Mouse (Mus musculus) kidney, adult 2 months (tissue): ENCODE measurements around the gene 4930548H24Rik. TPM values are rescaled to one million over a fixed set of nuclear protein-coding genes. Genes with fewer than 3 reads are reported as not detected.

Source experiments
- DNase-seq: peaks from one replicate; pipeline ENCODE4 v3.0.0; 2021
- H3K27ac ChIP-seq: fragments of 200-500 bp; 2 replicates; pipeline ENCODE4 v1.5.1; 2012; ENCODE audit warnings: low read depth, low read length, control low read depth, inconsistent platforms; ENCODE audit not compliant: insufficient read depth
- H3K27me3 ChIP-seq: fragments of 200-500 bp; replicated peaks from 2 replicates; pipeline ENCODE4 v1.6.1; 2012; ENCODE audit warnings: mild to moderate bottlenecking, moderate library complexity, low read length, inconsistent platforms; ENCODE audit not compliant: control insufficient read depth, insufficient read depth
- H3K36me3 ChIP-seq: fragments of 200-500 bp; 2 replicates; pipeline ENCODE4 v1.6.1; 2012; ENCODE audit warnings: mild to moderate bottlenecking, moderate library complexity, low read length, inconsistent platforms; ENCODE audit not compliant: control insufficient read depth, insufficient read depth
- H3K4me1 ChIP-seq: fragments of 200-500 bp; 2 replicates; pipeline ENCODE4 v1.6.1; 2011; ENCODE audit warnings: low read length; ENCODE audit not compliant: control insufficient read depth, insufficient read depth
- H3K4me3 ChIP-seq: fragments of 200-500 bp; 2 replicates; pipeline ENCODE4 v1.5.1; 2011; ENCODE audit warnings: mild to moderate bottlenecking, low read depth, low read length, control low read depth; ENCODE audit not compliant: insufficient read depth
- CTCF ChIP-seq: fragments of 200-500 bp; conservative IDR thresholded peaks from 2 replicates; pipeline ENCODE4 v1.5.1; 2011; ENCODE audit warnings: low read depth, mild to moderate bottlenecking, control low read depth, low read length, moderate library complexity, mixed read lengths; ENCODE audit not compliant: insufficient read depth, insufficient read length
- POLR2A ChIP-seq: fragments of 200-500 bp; IDR thresholded peaks from one replicate; pipeline ENCODE4 v1.6.1; 2011; ENCODE audit warnings: low read depth, low read length, control low read depth
- WGBS: fragments of 180-500 bp; shearing (Covaris S2); methylation state at CpG from one replicate; pipeline ENCODE4 v1.1.7; 2018; 5-methylcytosine and 5-hydroxymethylcytosine counted together
- polyA plus RNA-seq: library from polyadenylated mRNA; depleted of rRNA; stranded (reverse); fragments of >200 nt; gene quantifications from 2 replicates; pipeline ENCODE4 v1.2.3, GENCODE M21; 2012

4930548H24Rik gene
- polyA plus RNA-seq, 1 experiment, result not detected

DNA sequence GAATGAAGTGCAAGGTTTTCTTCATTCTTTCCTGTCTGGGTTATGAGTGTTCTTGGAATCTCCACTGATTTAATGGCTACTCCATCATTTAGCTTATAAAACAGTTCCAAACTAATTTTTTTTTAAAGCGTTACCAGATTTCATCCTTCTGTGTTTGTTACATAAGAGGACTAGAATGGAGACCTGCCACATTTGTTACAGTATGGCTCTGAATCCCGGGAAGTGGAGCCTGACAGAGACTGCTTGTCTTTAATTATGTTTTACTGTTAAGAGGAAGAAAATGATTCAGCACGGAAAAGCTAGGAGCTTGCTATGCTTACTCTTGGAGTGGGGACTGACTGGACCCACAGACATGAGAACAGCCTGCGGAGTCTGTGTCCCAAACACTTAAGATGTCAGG lies 5.0 kb upstream of the 4930548H24Rik start:
- no peaks in the 10 kb centered on the region; the same call in 1 of the 2 replicates for H3K36me3 ChIP-seq
- H3K4me3 ChIP-seq, result no peak overlapping the region
- 93% methylated on average over 4 of the region's 4 CpGs for WGBS
- no peak for TF ChIP-seq POLR2A
- TF ChIP-seq CTCF, result no peak
- H3K27ac ChIP-seq, result no peak overlapping the region
- DNase-seq, result no peak
- H3K4me1 ChIP-seq, result no peaks in the 10 kb centered on the region
- H3K27me3 ChIP-seq, result no peaks in the 10 kb centered on the region

GRCm38 (mm10) chr5:31487889-31488288 lies 2.3 kb downstream of the 4930548H24Rik start:
- Histone ChIP-seq H3K4me3 (no peak overlapping the region), H3K27ac (no peak overlapping the region), H3K4me1 (no peaks in the 10 kb centered on the region), H3K36me3 (no peaks in the 10 kb centered on the region), H3K27me3 (no peaks in the 10 kb centered on the region)
- no peak for DNase-seq
- WGBS, result 90% methylated on average over 3 of the region's 3 CpGs
- TF ChIP-seq CTCF (no peak), POLR2A (no peak)

GRCm38 (mm10) chr5:31489116-31489769 lies 3.7 kb downstream of the 4930548H24Rik start:
- TF ChIP-seq POLR2A (no peak), CTCF (no peak)
- Histone ChIP-seq H3K27ac (no peak overlapping the region), H3K4me1 (no peaks in the 10 kb centered on the region), H3K27me3 (no peaks in the 10 kb centered on the region), H3K4me3 (no peak overlapping the region), H3K36me3 (no peaks in the 10 kb centered on the region)
- WGBS, result 57% methylated on average over 7 of the region's 7 CpGs
- DNase-seq, result no peak

- 82% methylated on average over 1 of the region's 1 CpGs for WGBS
- TF ChIP-seq POLR2A (no peak), CTCF (no peak)
- Histone ChIP-seq H3K27me3 (no peaks in the 10 kb centered on the region), H3K4me1 (peaks cover 4% of the 10 kb centered on the region; the same call in 1 of the 2 replicates), H3K4me3 (no peak overlapping the region), H3K36me3 (no peaks in the 10 kb centered on the region), H3K27ac (no peak overlapping the region)
- DNase-seq, result no peak
Observed at GRCm38 (mm10) chr5:31492031-31492430, 6.5 kb downstream of the 4930548H24Rik start.

- peak; percentile 96 for DNase-seq
- no peak for TF ChIP-seq POLR2A
- no peak for TF ChIP-seq CTCF
- under 1% methylated on average over 49 of the region's 49 CpGs for WGBS
- H3K27ac ChIP-seq, result no peak within 1 kb of the TSS
- peaks cover 4% of the 10 kb centered on the region; the same call in 1 of the 2 replicates for H3K4me1 ChIP-seq
- no peaks in the 10 kb centered on the region for H3K36me3 ChIP-seq
- no peaks in the 10 kb centered on the region for H3K27me3 ChIP-seq
- peak within 1 kb of the TSS; percentile 76 for H3K4me3 ChIP-seq
Observed at GRCm38 (mm10) chr5:31494513-31495297, 9.2 kb downstream of the 4930548H24Rik start, which contains the start of gene Gpn1. Gpn1 (plus strand) TSS chr5:31494741.

DNA sequence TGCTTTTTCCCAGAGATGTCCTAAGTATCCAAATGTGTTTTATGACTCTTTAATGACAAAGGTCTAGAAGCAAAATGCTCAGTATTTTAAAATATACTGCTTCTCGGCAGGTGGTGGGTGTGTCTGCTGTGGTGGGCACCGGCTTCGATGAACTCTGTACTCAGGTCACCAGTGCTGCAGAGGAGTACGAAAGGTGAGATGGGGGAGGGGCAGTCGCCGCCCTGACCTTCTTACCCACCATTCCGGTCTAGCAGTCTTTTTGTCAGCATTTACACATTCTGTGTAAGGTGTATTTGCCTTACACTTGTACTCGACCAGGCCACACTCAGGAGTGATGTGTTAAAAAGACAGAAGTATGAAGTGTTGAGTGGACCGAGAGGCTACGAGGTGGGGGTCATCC lies 19.3 kb downstream of the 4930548H24Rik start:
- H3K4me1 ChIP-seq, result no peaks in the 10 kb centered on the region
- H3K27me3 ChIP-seq, result no peaks in the 10 kb centered on the region
- H3K27ac ChIP-seq, result no peak overlapping the region
- H3K36me3 ChIP-seq, result no peaks in the 10 kb centered on the region; the same call in 1 of the 2 replicates
- WGBS, result 86% methylated on average over 10 of the region's 10 CpGs
- DNase-seq, result no peak
- TF ChIP-seq CTCF (no peak), POLR2A (no peak)
- no peak overlapping the region for H3K4me3 ChIP-seq

DNA sequence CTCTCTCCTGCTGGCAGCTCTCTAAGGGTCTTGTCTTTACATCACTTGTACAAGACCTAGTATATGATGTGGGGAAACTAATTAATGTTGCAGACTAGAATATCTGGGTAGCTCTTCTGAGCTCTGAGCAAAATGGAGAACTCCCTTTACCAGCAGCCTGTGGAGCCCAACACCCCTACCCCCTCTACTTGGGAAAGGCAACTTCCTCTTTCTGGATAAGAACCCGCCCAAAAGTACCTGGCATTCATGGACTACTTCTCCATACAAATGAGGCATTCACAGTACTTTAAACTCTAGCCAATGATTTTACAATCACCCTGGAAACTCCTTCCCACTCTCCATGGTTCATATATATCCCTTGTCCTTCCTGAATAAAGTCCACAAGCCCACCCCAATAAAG lies 26.9 kb downstream of the 4930548H24Rik start:
- Histone ChIP-seq H3K27ac (no peak overlapping the region), H3K4me1 (no peaks in the 10 kb centered on the region), H3K4me3 (no peak overlapping the region), H3K36me3 (0 out of 2 replicates have a peak, but pooled peaks cover 1% of the 10 kb centered on the region), H3K27me3 (no peaks in the 10 kb centered on the region)
- TF ChIP-seq CTCF, result no peak
- TF ChIP-seq POLR2A, result no peak
- DNase-seq, result no peak
- WGBS, result 85% methylated on average over 1 of the region's 1 CpGs
